Mouse (Mus musculus): ENCODE measurements around the gene Tubg1. TPM values are rescaled to one million over a fixed set of nuclear protein-coding genes. Genes with fewer than 3 reads are reported as not detected.

Tubg1 gene
- total RNA-seq, 2 experiments from 2014 or later = 44.4 to 52.3 TPM

GRCm38 (mm10) chr11:101175636-101176116, 55.9 kb downstream of the Tubg1 start:
- DNase-seq (ENCODE audit: extremely low spot score in 1 of 2, low spot score in 1 of 2) = no peak

Small RNA genes lying within 50 kb of the gene (microRNA-seq; reads per million reads assigned to microRNA genes)
- 0 reads per million in 2 experiments for gene Gm27626

Other genes with a start within 250 kb of the Tubg1 start
- gene Stat3, start 180.4 kb upstream of the Tubg1 start, total RNA-seq (2021) = 10 to 100 TPM; 32.9 to 34.4 TPM
- 10 to 100 TPM; 14.2 to 15.8 TPM for gene Cavin1, start 149.1 kb upstream of the Tubg1 start, total RNA-seq (2021)
- 100 to 1,000 TPM; 446 to 454 TPM for gene Atp6v0a1, start 110.5 kb upstream of the Tubg1 start, total RNA-seq (2021)
- 10 to 100 TPM in 1 of 2 experiments, 1 to 10 TPM in 1; 9.2 to 10.8 TPM for gene Naglu, start 49.9 kb upstream of the Tubg1 start, total RNA-seq (2021)
- gene Hsd17b1, start 41.5 kb upstream of the Tubg1 start, total RNA-seq (2021) = under 1 TPM; 0.63 to 0.94 TPM
- 10 to 100 TPM; 25.1 to 29.9 TPM for gene Coasy, start 37.4 kb upstream of the Tubg1 start, total RNA-seq (2021)
- 10 to 100 TPM; 45.1 to 45.6 TPM for gene Mlx, start 32.7 kb upstream of the Tubg1 start, total RNA-seq (2021)
- 1 to 10 TPM; 3.3 to 4.4 TPM for gene Psmc3ip, start 24.5 kb upstream of the Tubg1 start, total RNA-seq (2021)
- gene Retreg3, start within 50 bp of the Tubg1 start, total RNA-seq (2021) = 10 to 100 TPM; 57.3 to 62.6 TPM
- gene Tubg2, start 36.0 kb downstream of the Tubg1 start, total RNA-seq (2021) = 10 to 100 TPM; 44.9 to 47.8 TPM
- gene Cntnap1, start 50.6 kb downstream of the Tubg1 start, total RNA-seq (2021) = 100 to 1,000 TPM; 158 to 169 TPM
- gene Plekhh3, start 51.4 kb downstream of the Tubg1 start, total RNA-seq (2021) = 10 to 100 TPM; 13.2 to 14.3 TPM
- gene Ccr10, start 55.5 kb downstream of the Tubg1 start, total RNA-seq (2021) = under 1 TPM; 0.21 to 0.25 TPM
- gene Ezh1, start 106.5 kb downstream of the Tubg1 start, total RNA-seq (2021) = 10 to 100 TPM; 57.1 to 62.1 TPM
- gene Ramp2, start 126.1 kb downstream of the Tubg1 start, total RNA-seq (2021) = 10 to 100 TPM; 50.2 to 72.5 TPM
- 10 to 100 TPM; 70.0 to 75.2 TPM for gene Vps25, start 133.8 kb downstream of the Tubg1 start, total RNA-seq (2021)
- gene Wnk4, start 140.6 kb downstream of the Tubg1 start, total RNA-seq (2021) = 1 to 10 TPM; 6.2 to 7.7 TPM
- under 1 TPM; 0.25 to 0.35 TPM for gene Cntd1, start 159.1 kb downstream of the Tubg1 start, total RNA-seq (2021)
- gene Coa3, start 159.2 kb downstream of the Tubg1 start, total RNA-seq (2021) = 100 to 1,000 TPM in 1 of 2 experiments, 10 to 100 TPM in 1; 87.2 to 117 TPM
- gene Becn1, start 182.3 kb downstream of the Tubg1 start, total RNA-seq (2021) = 100 to 1,000 TPM; 204 to 230 TPM
- 100 to 1,000 TPM; 119 to 126 TPM for gene Psme3, start 196.3 kb downstream of the Tubg1 start, total RNA-seq (2021)
- gene Aoc2, start 205.1 kb downstream of the Tubg1 start, total RNA-seq (2021) = 1 to 10 TPM; 5.8 to 8.0 TPM
- gene Aoc3, start 210.7 kb downstream of the Tubg1 start, total RNA-seq (2021) = under 1 TPM; 0.86 to 0.99 TPM
- not detected for gene G6pc, start 247.6 kb downstream of the Tubg1 start, total RNA-seq (2021)